Mouse (Mus musculus): Measurements from ENCODE around the gene Zmynd19.

GRCm38 (mm10) chr2:25008250-25008649 is 58.7 kb downstream of the Zmynd19 start:
- no peak for TF ChIP-seq POLR2A (IDR thresholded peaks at IDR 0.05; ENCODE audit: control insufficient read depth, low read depth, low read length)
- no peak for TF ChIP-seq CTCF (IDR thresholded peaks at IDR 0.05; ENCODE audit: control insufficient read depth, insufficient read depth, insufficient replicate concordance, low read depth, low read length)

Measured in testis, adult 2 months (tissue).